Mouse (Mus musculus): ENCODE measurements around the gene Sdhaf3. TPM values are rescaled to one million over a fixed set of nuclear protein-coding genes. Genes with fewer than 3 reads are reported as not detected.

Sdhaf3 gene
- total and polyA plus RNA-seq, 2 experiments from 2014 or later, result 3.9 to 5.6 TPM

GRCm38 (mm10) chr6:7085506-7085905 lies 129.7 kb downstream of the Sdhaf3 start:
- Histone ChIP-seq H3K4me3 (ENCODE audit: low read depth, low read length) (no peak overlapping the region), H3K36me3 (replicated peaks; ENCODE audit: control insufficient read depth, insufficient read depth, low read length) (no peaks in the 10 kb centered on the region), H3K27me3 (ENCODE audit: control insufficient read depth, insufficient read depth, low read length) (no peaks in the 10 kb centered on the region), H3K9me3 (replicated peaks; ENCODE audit: control insufficient read depth, low read length) (no peaks in the 10 kb centered on the region), H3K4me1 (ENCODE audit: control insufficient read depth, insufficient read depth) (no peaks in the 10 kb centered on the region), H3K9ac (replicated peaks; ENCODE audit: low read depth, low read length) (no peak overlapping the region), H3K27ac (ENCODE audit: low read depth) (no peak overlapping the region), H3K4me2 (ENCODE audit: low read depth, low read length) (no peak overlapping the region)
- TF ChIP-seq EP300 (IDR thresholded peaks at IDR 0.05; ENCODE audit: low read depth), result no peak
- no peak for TF ChIP-seq CTCF (IDR thresholded peaks at IDR 0.05; ENCODE audit: low read depth)
- ATAC-seq (ENCODE audit: insufficient read depth, low read depth), result no peak
- 62% methylated on average over 2 of the region's 2 CpGs for WGBS
- no peak for DNase-seq (ENCODE audit: low spot score)

GRCm38 (mm10) chr6:7092094-7092493 lies 136.3 kb downstream of the Sdhaf3 start:
- H3K4me2 ChIP-seq (ENCODE audit: low read depth, low read length), result no peak overlapping the region
- no peak for DNase-seq (ENCODE audit: low spot score)

More at GRCm38 (mm10) chr6:7092094-7092493, 136.3 kb downstream of the Sdhaf3 start:
- Histone ChIP-seq H3K27me3 (ENCODE audit: control insufficient read depth, insufficient read depth, low read length) (no peaks in the 10 kb centered on the region), H3K27ac (ENCODE audit: low read depth) (no peak overlapping the region), H3K9ac (replicated peaks; ENCODE audit: low read depth, low read length) (no peak overlapping the region), H3K9me3 (replicated peaks; ENCODE audit: control insufficient read depth, low read length) (no peaks in the 10 kb centered on the region), H3K36me3 (replicated peaks; ENCODE audit: control insufficient read depth, insufficient read depth, low read length) (no peaks in the 10 kb centered on the region), H3K4me1 (ENCODE audit: control insufficient read depth, insufficient read depth) (no peaks in the 10 kb centered on the region), H3K4me3 (ENCODE audit: low read depth, low read length) (no peak overlapping the region)
- WGBS, result 47% methylated on average over 1 of the region's 1 CpGs
- no peak for TF ChIP-seq EP300 (IDR thresholded peaks at IDR 0.05; ENCODE audit: low read depth)
- no peak for TF ChIP-seq CTCF (IDR thresholded peaks at IDR 0.05; ENCODE audit: low read depth)
- ATAC-seq (ENCODE audit: insufficient read depth, low read depth), result no peak

Other genes with a start within 250 kb of the Sdhaf3 start
- not detected in 2 replicates for gene Dlx6, start 92.7 kb upstream of the Sdhaf3 start, total RNA-seq (2014; rRNA removed; ENCODE audit: low replicate concordance)
- not detected in 2 replicates for gene Dlx6, start 92.7 kb upstream of the Sdhaf3 start, polyA plus RNA-seq (2015; fragmentation: Nextera tagmentation; extraction: Ambion mirVana)
- 0.58 TPM in 1 of 2 replicates, not detected in the other for gene Dlx5, start 73.9 kb upstream of the Sdhaf3 start, total RNA-seq (2014; rRNA removed; ENCODE audit: low replicate concordance)
- 0.68 and 0.97 TPM in 2 replicates for gene Dlx5, start 73.9 kb upstream of the Sdhaf3 start, polyA plus RNA-seq (2015; fragmentation: Nextera tagmentation; extraction: Ambion mirVana)

Data from heart, postnatal 0 days (tissue).